Mouse (Mus musculus) heart, adult 2 months (tissue): ENCODE measurements around the gene 1110032A03Rik.

Experiments
- CTCF ChIP-seq: fragments of 200-600 bp; IDR thresholded peaks from 2 replicates; pipeline ENCODE4 v1.8.1; 2022; ENCODE audit warnings: antibody characterized with exemption, mild to moderate bottlenecking, moderate library complexity
- EP300 ChIP-seq: fragments of 200-500 bp; IDR thresholded peaks from 2 replicates; pipeline ENCODE4 v1.6.1; 2011; ENCODE audit warnings: low read depth, low read length, control low read depth; ENCODE audit not compliant: insufficient read depth
- POLR2A ChIP-seq: fragments of 200-500 bp; IDR thresholded peaks from 2 replicates; pipeline ENCODE4 v1.6.1; 2011; ENCODE audit warnings: mild to moderate bottlenecking, low read depth, low read length, control low read depth; ENCODE audit not compliant: insufficient read depth

- TF ChIP-seq CTCF (no peak), POLR2A (no peak), EP300 (no peak)
Measured at GRCm38 (mm10) chr9:50776162-50776760, 941 bp upstream of the 1110032A03Rik start.
